Mouse (Mus musculus): Measurements from ENCODE around the gene 2010111I01Rik. TPM values are rescaled to one million over a fixed set of nuclear protein-coding genes. Genes with fewer than 3 reads are reported as not detected.
A peak's percentile ranks its signal among the peaks of the same experiment; 100 is the strongest.

The 2010111I01Rik gene
- total RNA-seq, 2 experiments from 2014 or later, result 89.8 to 91.4 TPM

DNA sequence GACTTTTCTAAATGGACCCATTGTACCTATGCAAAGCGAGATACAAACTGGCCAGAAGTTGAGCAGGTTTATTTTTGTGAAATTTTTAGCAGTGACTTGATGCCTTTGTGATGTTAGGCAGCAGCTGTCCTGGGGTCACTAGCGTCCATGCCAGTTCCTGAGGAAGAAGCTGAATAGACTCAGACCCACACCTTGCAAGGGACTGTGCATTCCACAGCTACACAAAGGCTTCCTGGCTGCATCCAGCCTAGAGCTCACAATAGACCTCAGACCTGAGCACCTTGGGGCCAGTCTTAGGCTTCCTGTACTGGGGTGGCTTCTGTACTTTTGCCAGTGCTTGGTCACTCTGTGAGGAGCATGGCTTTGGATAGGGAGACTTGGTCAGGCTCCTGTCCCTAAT lies 309.2 kb downstream of the 2010111I01Rik start:
- TF ChIP-seq CTCF (conservative IDR thresholded peaks at IDR 0.05), result no peak
- DNase-seq (ENCODE audit: low spot score in 2 of 2), result no peak
- Histone ChIP-seq H3K27ac (peak overlapping the region; percentile 60), H3K4me3 (peak overlapping the region; percentile 52; the same call in 1 of the 2 replicates)

DNA sequence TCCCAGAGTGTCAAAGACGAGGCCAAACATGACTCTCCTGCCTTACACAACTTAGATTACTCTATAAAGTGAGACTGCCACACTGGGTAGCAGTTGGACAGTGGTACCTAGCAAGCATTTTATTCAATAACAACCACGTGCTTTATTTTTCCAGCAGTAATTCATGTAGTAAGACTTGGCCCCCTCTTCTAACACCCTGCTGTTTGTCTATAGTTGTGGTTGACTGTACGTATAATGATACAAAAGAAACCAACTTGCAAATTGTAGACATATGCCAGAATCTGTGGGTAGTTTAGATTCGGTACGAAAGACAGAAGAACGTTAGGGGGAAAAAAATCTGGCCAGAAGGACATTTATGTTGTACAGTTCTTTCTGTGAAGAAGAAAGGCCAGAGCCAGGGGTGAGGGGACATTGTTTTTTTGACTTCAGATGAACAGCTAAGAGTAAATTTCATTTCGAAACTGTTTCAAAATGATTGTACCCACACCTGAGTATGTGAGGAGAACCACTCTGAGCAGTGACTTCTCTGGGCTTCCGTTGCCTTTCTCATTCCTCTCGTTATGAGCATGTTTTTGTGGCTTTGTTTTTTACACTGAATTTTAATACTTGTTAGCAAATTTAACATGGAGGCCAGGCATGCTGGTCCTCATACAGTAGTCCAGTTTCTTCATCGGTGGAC lies 309.9 kb downstream of the 2010111I01Rik start:
- no peak for TF ChIP-seq CTCF (conservative IDR thresholded peaks at IDR 0.05)
- H3K27ac ChIP-seq, result peak overlapping the region; percentile 60

DNA sequence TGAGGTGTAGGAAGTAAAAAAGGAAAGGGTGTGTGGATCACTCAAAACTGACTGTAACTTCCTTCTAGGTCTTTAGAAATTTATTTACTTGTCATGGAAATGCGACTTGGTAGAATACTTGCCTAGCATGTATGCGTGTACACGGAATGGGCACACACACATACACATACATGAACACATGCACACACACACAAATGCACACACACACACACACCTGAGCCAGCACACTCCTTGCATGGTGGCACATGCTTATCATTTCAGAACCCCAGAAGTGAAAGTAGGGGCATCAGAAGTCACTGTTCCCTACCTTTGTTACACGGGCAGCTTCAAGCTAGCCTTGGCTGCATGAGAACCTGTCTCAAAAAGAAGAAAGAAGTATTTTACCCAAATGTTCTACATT lies 311.7 kb downstream of the 2010111I01Rik start:
- TF ChIP-seq CTCF (conservative IDR thresholded peaks at IDR 0.05), result no peak
- no peak overlapping the region for H3K27ac ChIP-seq
- DNase-seq (ENCODE audit: low spot score in 2 of 2), result no peak
- no peak overlapping the region for H3K4me3 ChIP-seq

More for the DNA sequence above, 309.9 kb downstream of the 2010111I01Rik start:
- peak overlapping the region; percentile 3; the same call in 1 of the 2 replicates for H3K4me3 ChIP-seq
- DNase-seq (ENCODE audit: low spot score in 2 of 2), result no peak

DNA sequence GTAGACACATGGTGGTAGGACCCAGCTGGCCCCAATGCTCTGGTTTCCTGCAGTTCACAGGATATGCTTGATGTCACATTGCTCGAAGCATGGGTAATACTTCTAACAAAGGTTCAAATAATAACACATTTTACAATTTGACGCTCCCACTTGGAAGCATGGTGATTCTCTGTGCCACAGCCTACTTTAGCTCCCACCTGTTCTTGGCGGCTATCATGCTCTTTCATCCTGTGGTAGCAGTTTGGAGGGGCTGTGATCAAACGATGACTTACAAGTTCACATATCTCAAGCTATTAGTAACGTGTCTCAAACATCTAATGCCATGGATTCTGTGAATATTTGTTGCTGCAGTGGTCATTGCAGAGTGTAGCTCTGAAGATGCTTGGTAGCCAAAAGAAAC lies 312.6 kb downstream of the 2010111I01Rik start:
- H3K4me3 ChIP-seq, result no peak overlapping the region
- DNase-seq (ENCODE audit: low spot score in 2 of 2), result no peak
- TF ChIP-seq CTCF (conservative IDR thresholded peaks at IDR 0.05), result no peak
- H3K27ac ChIP-seq, result peak overlapping the region; percentile 40; the same call in 1 of the 2 replicates

DNA sequence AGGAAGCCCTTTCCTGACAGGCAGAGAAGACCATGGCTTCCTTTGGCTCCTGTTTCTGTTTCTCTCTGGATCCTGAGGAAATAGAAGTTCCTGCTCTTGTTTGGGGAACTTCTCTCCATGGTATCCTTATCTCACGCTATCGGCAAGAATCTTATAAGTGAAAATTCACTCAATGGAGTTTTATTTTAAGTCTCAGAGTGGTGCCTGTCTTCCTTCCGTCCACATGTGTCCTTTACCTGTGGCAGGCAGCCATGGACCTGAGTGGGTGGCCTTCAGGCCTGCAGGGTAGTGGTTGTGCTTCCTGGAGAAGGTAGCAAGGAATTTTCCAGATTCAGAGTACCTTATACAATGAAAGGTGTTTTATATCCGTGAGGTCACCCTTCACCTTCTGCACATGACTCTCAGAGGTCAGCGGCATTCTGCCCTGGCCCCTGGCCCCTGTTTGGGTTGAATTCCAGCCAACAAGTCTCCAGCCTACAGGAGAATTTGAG lies 313.5 kb downstream of the 2010111I01Rik start:
- peak overlapping the region; percentile 40 for H3K27ac ChIP-seq
- no peak for DNase-seq (ENCODE audit: low spot score in 2 of 2)
- TF ChIP-seq CTCF (conservative IDR thresholded peaks at IDR 0.05), result no peak
- no peak overlapping the region for H3K4me3 ChIP-seq

DNA sequence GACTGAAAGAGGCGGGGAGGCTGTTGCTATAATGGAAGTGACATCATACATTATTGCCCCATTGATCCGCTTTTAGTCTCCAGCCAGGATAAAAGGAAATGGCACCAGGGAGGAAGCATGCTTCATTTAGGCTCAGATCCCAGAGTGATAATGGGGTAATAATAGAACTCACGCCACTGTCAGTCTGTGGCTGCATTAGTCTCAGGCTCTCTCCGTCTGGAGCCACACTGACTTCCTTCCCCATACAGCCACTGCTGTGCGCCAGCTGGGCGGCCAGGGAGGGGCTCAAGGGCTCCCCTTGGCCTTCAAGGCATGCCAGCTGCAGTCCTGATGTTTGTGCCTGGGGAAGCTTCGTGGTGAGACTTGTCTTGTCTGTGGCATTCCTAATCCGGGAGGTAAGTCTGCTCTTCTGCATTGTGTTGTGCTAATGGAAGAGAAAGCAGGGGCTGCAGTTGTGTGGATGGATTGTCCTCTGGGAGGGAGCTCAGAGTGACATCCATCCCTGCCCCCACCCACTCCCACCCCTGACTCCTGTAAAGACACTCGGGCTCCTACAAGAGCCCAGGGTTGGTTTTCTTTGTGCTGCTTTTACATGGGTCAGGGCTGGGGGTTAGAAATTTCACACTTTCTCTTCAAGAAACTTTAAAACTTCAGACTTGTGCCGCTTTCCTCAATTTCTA lies 314.2 kb downstream of the 2010111I01Rik start:
- TF ChIP-seq CTCF (conservative IDR thresholded peaks at IDR 0.05), result no peak
- no peak for DNase-seq (ENCODE audit: low spot score in 2 of 2)
- Histone ChIP-seq H3K4me3 (peak overlapping the region; percentile 18; the same call in 1 of the 2 replicates), H3K27ac (peak overlapping the region; percentile 40)

DNA sequence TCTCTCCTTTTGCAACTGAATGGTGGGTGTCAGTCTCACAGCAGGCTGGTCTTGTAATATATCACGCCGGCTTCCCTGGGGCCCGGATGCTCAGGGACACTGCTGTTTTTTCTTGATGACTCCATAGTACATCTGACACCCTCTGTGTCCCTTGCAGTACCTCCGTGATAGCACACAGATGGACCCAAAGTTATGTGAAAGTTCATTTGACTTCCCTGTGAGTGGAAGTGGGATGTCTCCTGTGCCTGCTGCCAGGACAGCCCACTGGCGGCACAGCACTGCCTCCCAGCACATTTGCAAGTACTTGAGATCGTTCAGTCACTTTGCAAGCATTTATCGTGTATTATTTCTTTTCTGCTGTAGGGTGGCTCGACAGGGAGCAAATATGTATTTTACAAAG lies 315.1 kb downstream of the 2010111I01Rik start:
- DNase-seq (ENCODE audit: low spot score in 2 of 2), result no peak
- no peak overlapping the region for H3K4me3 ChIP-seq
- no peak for TF ChIP-seq CTCF (conservative IDR thresholded peaks at IDR 0.05)
- peak overlapping the region; percentile 40 for H3K27ac ChIP-seq

DNA sequence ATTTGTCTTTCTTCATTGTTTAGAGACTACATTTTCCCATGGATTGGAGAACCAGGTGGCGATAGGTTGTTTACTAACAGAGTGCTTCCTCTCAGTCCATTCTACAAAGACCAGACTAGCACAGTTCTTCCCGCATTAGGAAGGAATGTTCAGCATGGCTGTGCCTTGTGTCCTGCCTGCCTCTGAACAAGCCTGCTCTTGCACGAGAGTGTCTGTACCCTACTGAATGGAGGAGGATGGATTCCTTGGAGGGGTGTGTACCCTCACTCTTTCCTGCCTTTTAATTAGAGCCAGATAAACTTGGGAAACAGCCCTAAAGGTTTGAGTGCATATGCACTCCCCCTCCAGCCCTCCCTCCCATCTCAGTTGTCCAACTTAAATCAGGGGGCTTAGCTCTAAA lies 315.7 kb downstream of the 2010111I01Rik start:
- no peak for TF ChIP-seq CTCF (conservative IDR thresholded peaks at IDR 0.05)
- H3K4me3 ChIP-seq, result no peak overlapping the region
- H3K27ac ChIP-seq, result peak overlapping the region; percentile 40; the same call in 1 of the 2 replicates
- no peak for DNase-seq (ENCODE audit: low spot score in 2 of 2)

DNA sequence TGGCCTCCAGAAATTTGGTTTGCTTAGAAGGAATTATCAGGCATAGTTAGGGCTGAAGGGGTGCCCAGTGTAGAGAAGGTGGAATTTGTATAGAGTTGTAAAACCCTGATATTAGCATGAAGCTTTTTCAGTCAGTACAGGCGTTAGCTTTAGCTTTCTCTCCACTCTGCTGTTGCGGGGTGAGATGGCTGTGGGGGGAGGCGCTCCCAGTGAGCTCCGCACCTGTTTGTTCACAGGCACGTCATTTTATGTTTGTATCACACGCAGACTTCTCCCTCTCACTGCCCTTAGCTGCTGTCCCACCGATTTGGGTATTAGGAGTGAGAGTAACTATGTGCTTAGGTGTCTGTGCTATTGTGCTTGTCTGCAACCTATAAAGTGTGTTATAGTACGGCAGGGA lies 316.5 kb downstream of the 2010111I01Rik start:
- Histone ChIP-seq H3K4me3 (no peak overlapping the region), H3K27ac (no peak overlapping the region)
- TF ChIP-seq CTCF (conservative IDR thresholded peaks at IDR 0.05), result no peak
- DNase-seq (ENCODE audit: low spot score in 2 of 2), result no peak

DNA sequence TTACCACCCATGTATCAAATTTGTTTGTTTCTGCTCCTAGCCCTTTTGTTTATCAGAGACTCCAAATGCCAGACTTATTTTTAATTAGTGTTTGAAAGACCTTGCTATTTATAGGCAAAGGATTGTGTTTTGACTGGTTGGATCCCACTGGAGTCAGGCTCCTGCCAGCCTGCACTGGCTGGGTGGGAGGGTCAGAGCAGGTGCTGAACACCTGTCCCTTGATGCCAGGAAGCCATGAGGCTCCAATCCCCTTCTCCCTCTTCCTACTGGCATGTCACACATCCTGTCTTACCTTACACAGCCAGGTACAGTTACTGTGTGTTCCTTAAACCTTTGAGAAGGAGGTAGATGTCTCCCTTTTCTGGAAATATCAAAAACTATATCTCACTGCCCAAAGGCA lies 318.5 kb downstream of the 2010111I01Rik start:
- Histone ChIP-seq H3K27ac (no peak overlapping the region), H3K4me3 (no peak overlapping the region)
- no peak for DNase-seq (ENCODE audit: low spot score in 2 of 2)
- TF ChIP-seq CTCF (conservative IDR thresholded peaks at IDR 0.05), result no peak

DNA sequence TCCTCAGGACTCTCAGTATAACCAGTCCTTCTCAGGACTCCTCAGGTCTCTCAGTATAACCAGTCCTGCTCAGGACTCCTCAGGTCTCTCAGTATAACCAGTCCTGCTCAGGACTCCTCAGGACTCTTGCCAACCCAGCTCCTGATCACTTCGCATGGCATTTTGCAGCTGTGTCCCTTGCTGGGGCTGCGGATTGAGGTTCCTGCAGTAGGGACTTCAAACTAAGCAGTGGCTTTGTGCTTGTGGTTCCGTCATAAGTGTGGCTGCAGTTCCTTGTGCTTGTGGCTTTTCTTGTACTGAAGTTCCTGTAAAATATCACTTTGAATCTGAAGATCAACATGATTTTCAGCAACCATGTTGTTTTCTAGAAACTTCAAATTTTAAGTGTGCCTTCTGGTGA lies 320.1 kb downstream of the 2010111I01Rik start:
- no peak for TF ChIP-seq CTCF (conservative IDR thresholded peaks at IDR 0.05)
- Histone ChIP-seq H3K27ac (no peak overlapping the region), H3K4me3 (no peak overlapping the region)
- no peak for DNase-seq (ENCODE audit: low spot score in 2 of 2)

DNA sequence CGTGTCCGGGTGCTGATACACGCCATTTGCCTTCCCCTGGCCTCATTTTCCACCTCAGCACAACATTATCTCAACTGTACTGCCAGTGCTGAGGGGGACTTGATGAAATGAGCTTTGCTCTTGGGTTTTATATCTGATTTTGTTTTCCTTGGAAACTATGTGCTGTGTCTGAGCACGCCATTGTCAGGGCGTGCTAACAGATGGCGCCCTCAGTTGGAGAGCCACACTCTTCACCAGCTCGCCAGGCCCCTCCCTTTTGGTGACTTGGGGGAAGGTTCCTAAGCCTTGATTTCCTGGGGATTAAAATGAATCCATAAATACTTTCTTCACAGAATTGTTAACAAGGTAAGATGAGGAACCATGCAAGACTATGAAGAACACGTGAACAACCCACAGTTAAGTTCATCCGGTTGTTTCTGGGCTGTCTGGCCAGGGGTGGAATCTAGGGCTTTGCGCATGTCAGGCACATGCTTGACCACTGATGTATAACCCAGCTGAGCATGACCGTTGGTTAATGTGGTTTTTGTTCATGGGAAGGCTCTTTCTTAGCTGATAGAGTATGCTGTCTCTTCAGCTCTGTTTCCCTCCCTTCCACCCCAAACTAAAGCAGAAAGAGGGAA lies 321.9 kb downstream of the 2010111I01Rik start:
- Histone ChIP-seq H3K4me3 (no peak overlapping the region), H3K27ac (peak overlapping the region; percentile 11; the same call in 1 of the 2 replicates)
- DNase-seq (ENCODE audit: low spot score in 2 of 2), result no peak
- TF ChIP-seq CTCF (conservative IDR thresholded peaks at IDR 0.05), result peak; percentile 21

DNA sequence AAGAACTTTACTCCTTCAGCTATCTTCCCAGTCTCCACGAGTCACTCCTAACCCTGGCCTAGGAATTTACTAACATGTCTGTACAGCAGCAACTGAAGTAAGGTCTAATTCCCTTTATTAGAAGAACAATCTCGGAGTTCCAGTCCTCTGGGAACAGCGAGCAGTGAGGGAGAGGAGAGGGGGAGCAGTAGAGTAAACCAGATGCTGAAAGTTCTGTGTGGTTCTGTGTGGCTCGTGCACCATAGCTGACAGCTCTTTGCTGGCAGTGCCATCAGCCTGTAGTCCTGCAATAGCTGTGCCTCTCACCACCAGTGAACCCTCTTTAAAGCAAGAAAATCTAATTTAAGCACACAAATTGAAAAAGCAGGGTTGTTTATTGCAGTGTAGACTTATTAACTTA lies 324.5 kb downstream of the 2010111I01Rik start:
- H3K27ac ChIP-seq, result peak overlapping the region; percentile 33
- DNase-seq (ENCODE audit: low spot score in 2 of 2), result no peak
- H3K4me3 ChIP-seq, result no peak overlapping the region
- TF ChIP-seq CTCF (conservative IDR thresholded peaks at IDR 0.05), result no peak

Measured in layer of hippocampus, adult 2 months (tissue).